Mouse (Mus musculus): ENCODE measurements around the gene Tmem200a. TPM values are rescaled to one million over a fixed set of nuclear protein-coding genes. Genes with fewer than 3 reads are reported as not detected.

Gene Tmem200a
- 12.8 and 13.7 TPM in 2 replicates for polyA plus RNA-seq (2014; fragmentation: Nextera tagmentation; extraction: Ambion mirVana)

DNA sequence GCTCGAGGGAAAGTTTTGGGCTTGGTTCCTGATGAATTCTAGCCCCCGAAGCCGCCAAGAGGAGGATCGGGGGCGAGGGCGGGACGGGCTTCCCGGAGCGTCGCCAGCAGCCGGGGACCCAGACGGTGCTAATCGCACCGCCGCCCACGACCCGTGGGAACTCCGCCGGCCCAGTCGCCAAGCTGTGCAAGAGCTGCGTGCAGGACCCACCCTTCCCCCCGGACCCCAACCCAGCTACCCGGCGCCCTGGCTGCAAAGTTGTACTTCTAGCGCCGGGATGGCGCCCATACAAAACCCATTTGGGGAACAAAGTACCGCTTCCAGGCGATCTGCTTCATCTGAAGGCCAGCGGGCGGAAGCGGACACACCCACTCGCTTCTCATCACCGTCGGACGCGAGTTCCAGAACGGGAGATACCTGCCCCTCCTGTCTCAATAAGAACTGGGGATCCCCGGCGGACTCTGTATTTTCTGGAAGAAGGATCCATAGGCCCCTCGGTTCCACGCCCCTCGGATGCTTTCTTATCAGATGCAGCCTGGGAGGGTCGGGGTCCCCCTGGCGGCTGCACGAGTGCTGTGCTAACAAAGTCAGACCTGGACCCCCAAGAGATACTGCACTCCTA is at the start of gene Tmem200a:
Gene Tmem200a, minus strand, starts transcription at position 532 of the 622 bp plus-strand sequence.
- H3K27ac ChIP-seq (ENCODE audit: low read depth, low read length): no peak within 1 kb of the TSS
- under 1% methylated on average over 46 of the region's 46 CpGs for WGBS

DNA sequence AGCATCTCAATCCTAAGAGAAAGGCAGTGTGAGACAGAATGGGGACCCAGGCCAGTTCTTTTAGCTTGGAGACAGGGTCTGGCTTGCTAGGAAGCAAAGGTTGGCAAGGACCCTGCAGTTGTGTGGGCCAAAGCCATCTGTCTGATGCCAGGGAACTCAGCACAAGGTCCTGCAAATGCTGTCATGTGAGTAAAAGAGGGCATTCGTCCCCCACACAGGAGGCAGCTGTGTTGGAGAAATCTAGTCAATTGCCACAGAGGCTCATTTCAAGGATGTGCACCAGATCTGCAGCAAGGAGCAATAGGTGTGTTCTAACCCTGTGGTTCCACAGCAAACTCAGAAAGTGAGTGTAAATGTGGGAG is 41.0 kb upstream of the Tmem200a start:
- H3K9ac ChIP-seq (ENCODE audit: low read length): no peak overlapping the region
- no peaks in the 10 kb centered on the region for H3K9me3 ChIP-seq (ENCODE audit: control insufficient read depth, low read length)
- no peak for DNase-seq (ENCODE audit: low spot score)
- no peaks in the 10 kb centered on the region for H3K27me3 ChIP-seq (ENCODE audit: control insufficient read depth, insufficient read depth, low read length)
- no peaks in the 10 kb centered on the region for H3K4me1 ChIP-seq (replicated peaks; ENCODE audit: control insufficient read depth, insufficient read depth, low read length)
- H3K4me3 ChIP-seq (ENCODE audit: low read depth, low read length): no peak overlapping the region
- no peak overlapping the region for H3K27ac ChIP-seq (ENCODE audit: low read depth, low read length)
- H3K4me2 ChIP-seq (ENCODE audit: low read depth, low read length, severe bottlenecking): no peak overlapping the region
- WGBS: 74% methylated on average over 1 of the region's 1 CpGs
- ATAC-seq (replicated peaks; ENCODE audit: low FRiP score): no peak
- no peaks in the 10 kb centered on the region for H3K36me3 ChIP-seq (ENCODE audit: control insufficient read depth, insufficient read depth, low read length)

More for the DNA sequence above, at the start of gene Tmem200a:
- Histone ChIP-seq H3K9me3 (ENCODE audit: control insufficient read depth, low read length) (no peaks in the 10 kb centered on the region), H3K4me1 (replicated peaks; ENCODE audit: control insufficient read depth, insufficient read depth, low read length) (no peaks in the 10 kb centered on the region), H3K36me3 (ENCODE audit: control insufficient read depth, insufficient read depth, low read length) (no peaks in the 10 kb centered on the region), H3K4me3 (ENCODE audit: low read depth, low read length) (peak within 1 kb of the TSS; percentile 59), H3K9ac (ENCODE audit: low read length) (peak within 1 kb of the TSS; percentile 71), H3K27me3 (ENCODE audit: control insufficient read depth, insufficient read depth, low read length) (peaks cover 4% of the 10 kb centered on the region; the same call in 1 of the 2 replicates), H3K4me2 (ENCODE audit: low read depth, low read length, severe bottlenecking) (peak within 1 kb of the TSS; percentile 93)
- ATAC-seq (replicated peaks; ENCODE audit: low FRiP score) (peak; percentile 93), DNase-seq (ENCODE audit: low spot score) (peak; percentile 90)

DNA sequence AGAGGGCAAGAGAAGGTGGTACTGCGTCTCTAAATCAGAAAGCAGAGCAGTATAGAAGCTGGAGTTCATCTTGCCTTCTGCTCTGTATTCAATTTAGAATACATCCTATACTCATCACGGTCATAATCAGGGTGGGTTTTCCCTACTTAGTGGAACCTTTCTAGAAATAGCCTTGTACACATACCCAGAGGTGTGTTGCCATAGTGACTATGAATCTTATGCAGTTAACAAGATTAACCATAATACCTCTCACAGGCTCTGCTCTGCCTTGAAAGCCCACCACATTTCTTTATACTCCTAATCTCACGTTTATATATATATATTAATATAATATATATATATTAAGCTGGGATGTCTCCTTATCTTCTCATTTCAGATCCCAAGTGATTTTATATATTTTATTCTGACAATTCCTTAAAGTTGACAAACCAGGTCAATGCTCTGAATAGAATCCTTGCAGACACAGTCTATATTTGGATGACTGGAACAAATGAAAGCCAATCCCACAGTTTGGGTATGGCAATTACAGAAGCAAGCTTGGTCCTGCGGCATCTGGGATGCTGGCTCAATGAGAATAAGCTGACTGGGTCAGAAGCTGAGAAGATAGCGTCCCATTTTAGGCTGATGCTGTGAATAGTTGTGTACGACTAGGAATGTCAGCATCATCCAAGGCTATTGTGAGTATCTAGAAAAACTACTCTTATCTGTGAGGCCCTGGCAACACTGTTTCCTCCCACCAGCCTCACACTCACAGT is 40.4 kb upstream of the Tmem200a start:
- H3K27ac ChIP-seq (ENCODE audit: low read depth, low read length): no peak overlapping the region
- H3K27me3 ChIP-seq (ENCODE audit: control insufficient read depth, insufficient read depth, low read length): no peaks in the 10 kb centered on the region
- no peak overlapping the region for H3K9ac ChIP-seq (ENCODE audit: low read length)
- no peak for ATAC-seq (replicated peaks; ENCODE audit: low FRiP score)
- H3K4me3 ChIP-seq (ENCODE audit: low read depth, low read length): no peak overlapping the region
- no peak for DNase-seq (ENCODE audit: low spot score)
- no peaks in the 10 kb centered on the region for H3K36me3 ChIP-seq (ENCODE audit: control insufficient read depth, insufficient read depth, low read length)
- no peaks in the 10 kb centered on the region for H3K4me1 ChIP-seq (replicated peaks; ENCODE audit: control insufficient read depth, insufficient read depth, low read length)
- H3K9me3 ChIP-seq (ENCODE audit: control insufficient read depth, low read length): no peaks in the 10 kb centered on the region
- H3K4me2 ChIP-seq (ENCODE audit: low read depth, low read length, severe bottlenecking): no peak overlapping the region
- 91% methylated on average over 6 of the region's 6 CpGs for WGBS

DNA sequence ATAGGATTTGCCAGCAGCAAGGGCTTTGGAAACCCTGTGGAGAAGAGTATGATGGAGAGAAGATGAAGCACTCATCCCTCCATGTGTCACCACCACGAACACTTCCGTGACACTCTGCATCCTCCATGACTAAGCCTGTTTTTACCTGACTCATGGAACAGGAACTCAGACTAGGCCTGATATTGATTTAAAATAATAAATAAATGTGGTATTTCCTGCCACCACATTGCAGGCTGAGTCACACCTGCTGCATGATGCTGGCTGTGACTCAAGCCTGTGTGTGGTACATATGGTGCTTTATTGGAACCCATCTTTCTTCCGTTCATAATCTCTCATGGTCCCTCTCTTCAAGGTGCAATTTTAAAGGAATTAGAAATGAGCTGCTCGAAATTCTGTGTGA is 35.6 kb upstream of the Tmem200a start:
- WGBS: 84% methylated on average over 4 of the region's 4 CpGs
- H3K4me2 ChIP-seq (ENCODE audit: low read depth, low read length, severe bottlenecking): no peak overlapping the region
- no peak overlapping the region for H3K9ac ChIP-seq (ENCODE audit: low read length)
- no peaks in the 10 kb centered on the region for H3K4me1 ChIP-seq (replicated peaks; ENCODE audit: control insufficient read depth, insufficient read depth, low read length)
- no peak for ATAC-seq (replicated peaks; ENCODE audit: low FRiP score)
- H3K27ac ChIP-seq (ENCODE audit: low read depth, low read length): no peak overlapping the region
- no peak for DNase-seq (ENCODE audit: low spot score)
- no peaks in the 10 kb centered on the region for H3K27me3 ChIP-seq (ENCODE audit: control insufficient read depth, insufficient read depth, low read length)
- H3K9me3 ChIP-seq (ENCODE audit: control insufficient read depth, low read length): no peaks in the 10 kb centered on the region
- no peak overlapping the region for H3K4me3 ChIP-seq (ENCODE audit: low read depth, low read length)
- H3K36me3 ChIP-seq (ENCODE audit: control insufficient read depth, insufficient read depth, low read length): no peaks in the 10 kb centered on the region

DNA sequence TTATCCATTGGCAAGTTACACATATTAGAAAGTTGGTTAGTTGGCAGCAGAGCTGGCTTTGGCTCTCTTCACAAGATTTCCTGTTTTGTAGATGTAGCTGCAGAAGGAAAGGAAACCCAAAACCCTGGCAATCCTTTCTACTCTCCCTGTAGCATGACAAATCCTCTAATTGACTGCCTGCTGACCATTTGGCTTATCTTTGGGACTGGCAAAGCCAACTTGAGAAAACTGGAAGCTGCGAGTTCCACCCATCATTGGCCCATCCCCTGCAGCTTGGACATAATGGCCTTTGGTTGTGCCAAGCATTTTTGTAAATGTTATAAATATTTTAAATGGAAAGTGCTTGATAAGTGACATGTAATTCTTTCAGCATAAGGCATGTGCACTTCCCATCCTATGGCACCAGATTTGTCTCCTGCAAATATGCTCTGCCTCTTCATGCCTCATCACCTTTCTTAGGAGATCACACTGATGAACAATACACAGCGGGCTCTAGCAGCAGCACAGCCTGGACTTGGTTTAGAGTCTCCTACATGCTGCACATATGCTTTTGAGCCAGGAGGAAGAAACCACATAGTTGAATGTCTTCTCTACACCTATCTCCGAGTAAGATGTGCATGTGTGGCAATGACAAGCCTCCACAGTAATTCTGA is 24.6 kb upstream of the Tmem200a start:
- Histone ChIP-seq H3K36me3 (ENCODE audit: control insufficient read depth, insufficient read depth, low read length) (no peaks in the 10 kb centered on the region), H3K4me1 (replicated peaks; ENCODE audit: control insufficient read depth, insufficient read depth, low read length) (no peaks in the 10 kb centered on the region), H3K4me2 (ENCODE audit: low read depth, low read length, severe bottlenecking) (no peak overlapping the region), H3K27ac (ENCODE audit: low read depth, low read length) (no peak overlapping the region), H3K9ac (ENCODE audit: low read length) (no peak overlapping the region), H3K4me3 (ENCODE audit: low read depth, low read length) (no peak overlapping the region), H3K9me3 (ENCODE audit: control insufficient read depth, low read length) (no peaks in the 10 kb centered on the region), H3K27me3 (ENCODE audit: control insufficient read depth, insufficient read depth, low read length) (no peaks in the 10 kb centered on the region)
- ATAC-seq (replicated peaks; ENCODE audit: low FRiP score) (no peak), DNase-seq (ENCODE audit: low spot score) (no peak)
- 87% methylated on average over 3 of the region's 3 CpGs for WGBS

DNA sequence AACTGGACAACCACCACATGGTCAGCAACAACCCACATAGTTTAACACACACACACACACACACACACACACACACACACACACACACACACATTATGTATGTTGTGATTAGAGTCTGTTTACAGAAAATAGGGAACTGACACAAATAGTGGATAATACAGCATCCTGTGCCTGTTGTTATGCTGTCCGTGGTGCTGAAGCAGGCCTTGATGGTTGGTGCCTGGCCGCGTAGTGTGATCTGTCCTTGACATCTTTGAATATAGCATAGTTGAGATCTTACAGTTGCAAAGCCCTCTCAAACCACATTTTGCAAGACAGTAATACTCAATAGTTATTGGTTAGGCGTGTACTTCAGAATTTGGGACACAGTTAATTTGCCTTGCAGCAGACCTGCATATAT is 3.2 kb upstream of the Tmem200a start:
- ATAC-seq (replicated peaks; ENCODE audit: low FRiP score) (no peak), DNase-seq (ENCODE audit: low spot score) (no peak)
- Histone ChIP-seq H3K4me2 (ENCODE audit: low read depth, low read length, severe bottlenecking) (no peak overlapping the region), H3K4me1 (replicated peaks; ENCODE audit: control insufficient read depth, insufficient read depth, low read length) (no peaks in the 10 kb centered on the region), H3K4me3 (ENCODE audit: low read depth, low read length) (no peak overlapping the region), H3K27ac (ENCODE audit: low read depth, low read length) (no peak overlapping the region), H3K9ac (ENCODE audit: low read length) (no peak overlapping the region), H3K9me3 (ENCODE audit: control insufficient read depth, low read length) (no peaks in the 10 kb centered on the region), H3K27me3 (ENCODE audit: control insufficient read depth, insufficient read depth, low read length) (peaks cover 4% of the 10 kb centered on the region; the same call in 1 of the 2 replicates), H3K36me3 (ENCODE audit: control insufficient read depth, insufficient read depth, low read length) (no peaks in the 10 kb centered on the region)
- 69% methylated on average over 4 of the region's 4 CpGs for WGBS

DNA sequence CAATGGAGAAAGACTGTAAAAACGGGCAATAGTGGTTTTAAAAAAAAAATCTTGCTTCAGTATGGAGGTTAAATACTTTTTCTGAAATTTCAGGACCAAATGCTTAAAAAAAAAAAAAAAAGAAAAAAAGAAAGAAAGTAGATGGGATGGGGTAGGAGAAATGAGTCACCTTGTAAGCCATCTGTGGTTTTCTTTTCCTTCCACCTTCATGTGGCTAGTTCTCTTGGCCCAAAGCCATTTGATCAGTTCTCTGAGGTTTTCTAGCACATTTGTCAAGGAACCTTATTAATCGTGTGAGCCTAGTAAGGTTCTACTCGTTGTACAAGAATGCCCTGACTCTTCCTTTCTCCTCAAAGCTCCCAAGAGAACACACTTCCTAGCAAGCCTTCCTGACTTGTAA is 826 bp upstream of the Tmem200a start:
- Histone ChIP-seq H3K36me3 (ENCODE audit: control insufficient read depth, insufficient read depth, low read length) (no peaks in the 10 kb centered on the region), H3K9ac (ENCODE audit: low read length) (no peak overlapping the region), H3K9me3 (ENCODE audit: control insufficient read depth, low read length) (no peaks in the 10 kb centered on the region), H3K4me2 (ENCODE audit: low read depth, low read length, severe bottlenecking) (no peak overlapping the region), H3K27ac (ENCODE audit: low read depth, low read length) (no peak overlapping the region), H3K4me1 (replicated peaks; ENCODE audit: control insufficient read depth, insufficient read depth, low read length) (no peaks in the 10 kb centered on the region), H3K4me3 (ENCODE audit: low read depth, low read length) (no peak overlapping the region), H3K27me3 (ENCODE audit: control insufficient read depth, insufficient read depth, low read length) (peaks cover 4% of the 10 kb centered on the region; the same call in 1 of the 2 replicates)
- WGBS: 79% methylated on average over 3 of the region's 3 CpGs
- ATAC-seq (replicated peaks; ENCODE audit: low FRiP score): no peak
- DNase-seq (ENCODE audit: low spot score): no peak

DNA sequence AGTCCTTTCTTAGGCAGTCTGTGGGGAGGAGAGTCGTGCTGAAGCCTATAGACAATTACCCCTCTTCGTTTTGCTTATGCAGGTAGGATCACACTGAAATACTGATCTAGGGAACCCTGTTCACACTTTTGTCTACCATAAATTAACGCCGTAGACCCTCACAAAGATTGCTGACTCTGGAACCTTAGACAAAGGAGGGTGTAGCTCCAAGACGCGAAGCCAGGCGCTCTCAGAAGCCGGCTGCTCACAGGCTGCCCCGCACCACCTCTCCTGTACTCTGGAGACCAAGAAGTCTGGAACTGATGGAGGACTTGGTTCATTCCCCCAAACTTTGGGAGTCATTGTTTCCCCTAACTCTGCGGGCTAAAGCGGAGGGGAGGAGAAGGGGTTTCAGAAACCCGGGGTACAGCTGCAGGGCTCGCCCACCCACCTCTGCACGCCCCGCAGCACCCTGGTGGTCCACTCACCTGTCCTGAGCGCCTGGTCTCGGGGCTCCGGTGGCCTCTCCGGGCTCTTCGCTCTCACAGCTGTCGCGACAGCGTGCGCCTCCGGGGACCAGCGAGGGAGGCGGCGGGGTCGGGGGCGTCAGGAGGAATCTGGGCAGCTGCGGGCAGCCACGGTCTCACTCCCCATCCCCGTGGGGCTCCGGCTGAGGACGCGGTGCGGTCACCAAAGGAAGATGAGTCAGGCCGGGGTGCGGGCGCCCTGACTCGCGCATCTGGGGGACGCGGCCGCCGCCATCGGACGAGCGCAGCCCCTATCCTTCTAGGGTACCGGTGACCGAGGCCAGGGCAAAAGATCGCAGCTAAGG is 976 bp downstream of the Tmem200a start, which contains the start of gene Gm9767:
Gene Gm9767, plus strand, starts transcription at position 585 of the 811 bp plus-strand sequence.
- Histone ChIP-seq H3K4me3 (ENCODE audit: low read depth, low read length) (peak within 1 kb of the TSS; percentile 59), H3K27ac (ENCODE audit: low read depth, low read length) (no peak within 1 kb of the TSS), H3K36me3 (ENCODE audit: control insufficient read depth, insufficient read depth, low read length) (no peaks in the 10 kb centered on the region), H3K9me3 (ENCODE audit: control insufficient read depth, low read length) (no peaks in the 10 kb centered on the region), H3K4me1 (replicated peaks; ENCODE audit: control insufficient read depth, insufficient read depth, low read length) (no peaks in the 10 kb centered on the region), H3K4me2 (ENCODE audit: low read depth, low read length, severe bottlenecking) (peak within 1 kb of the TSS; percentile 93), H3K27me3 (ENCODE audit: control insufficient read depth, insufficient read depth, low read length) (peaks cover 4% of the 10 kb centered on the region; the same call in 1 of the 2 replicates), H3K9ac (ENCODE audit: low read length) (peak within 1 kb of the TSS; percentile 71)
- ATAC-seq (replicated peaks; ENCODE audit: low FRiP score) (peak; percentile 69), DNase-seq (ENCODE audit: low spot score) (peak; percentile 71)
- 3% methylated on average over 48 of the region's 52 CpGs for WGBS

Data from forebrain, embryonic 11.5 days (tissue).